Mouse (Mus musculus) kidney, adult 11 months (tissue): ENCODE results near the gene Sfi1.
"Not testable (repeated sequence)": the region's sequence is repeated elsewhere in the genome, so short reads cannot be mapped to it uniquely, and the experiment has no call there.

Source experiments
- DNase-seq: peaks from one replicate; pipeline ENCODE4 v3.0.0; 2022

Gene Sfi1

DNA sequence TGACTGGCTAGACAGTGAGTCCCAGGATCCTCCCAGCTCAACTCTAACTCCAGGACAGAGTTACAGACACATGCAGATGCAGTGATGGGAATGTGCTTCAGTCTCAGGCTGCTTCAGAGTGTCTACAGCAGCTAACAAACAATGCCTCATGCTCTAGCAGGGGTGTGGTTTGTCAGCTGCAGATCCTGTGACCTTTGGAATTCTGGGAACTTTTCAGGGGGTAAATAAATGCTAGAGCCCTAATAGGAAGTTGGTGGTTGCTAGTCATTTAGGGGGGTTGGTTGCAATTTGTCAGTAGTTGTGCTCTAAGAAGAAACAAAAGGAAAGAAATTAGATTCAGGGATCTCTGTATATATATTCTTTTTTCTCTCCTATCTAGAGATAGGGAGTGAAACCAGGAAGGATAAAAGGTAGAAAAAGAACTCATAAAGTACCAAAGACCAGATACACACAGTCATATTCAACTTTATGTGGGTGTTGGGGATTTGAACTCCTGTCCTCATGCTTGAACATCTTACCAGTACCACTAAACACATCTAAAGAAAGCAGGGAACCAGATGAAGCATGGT lies 52.2 kb downstream of the Sfi1 start:
- not testable (repeated sequence) for DNase-seq

DNA sequence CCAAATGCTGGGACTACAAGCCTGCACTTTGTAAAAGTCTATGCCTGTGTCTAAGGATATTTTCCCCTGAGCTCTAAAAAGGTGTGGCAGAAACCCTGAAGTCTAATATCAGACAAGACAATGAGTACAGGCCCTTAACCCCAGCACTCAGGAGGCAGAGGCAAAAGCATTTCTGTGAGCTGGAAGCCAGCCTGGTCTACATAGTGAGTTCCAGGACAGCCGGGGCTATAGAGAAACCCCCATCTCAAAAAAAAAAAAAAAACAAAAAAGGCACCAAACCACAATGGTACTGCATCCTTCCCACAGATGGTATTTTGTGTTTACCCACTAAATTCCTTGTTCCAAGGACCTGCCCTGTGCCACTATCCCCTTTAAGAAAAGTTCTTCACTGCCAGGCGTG lies 54.9 kb downstream of the Sfi1 start:
- DNase-seq, result not testable (repeated sequence)

DNA sequence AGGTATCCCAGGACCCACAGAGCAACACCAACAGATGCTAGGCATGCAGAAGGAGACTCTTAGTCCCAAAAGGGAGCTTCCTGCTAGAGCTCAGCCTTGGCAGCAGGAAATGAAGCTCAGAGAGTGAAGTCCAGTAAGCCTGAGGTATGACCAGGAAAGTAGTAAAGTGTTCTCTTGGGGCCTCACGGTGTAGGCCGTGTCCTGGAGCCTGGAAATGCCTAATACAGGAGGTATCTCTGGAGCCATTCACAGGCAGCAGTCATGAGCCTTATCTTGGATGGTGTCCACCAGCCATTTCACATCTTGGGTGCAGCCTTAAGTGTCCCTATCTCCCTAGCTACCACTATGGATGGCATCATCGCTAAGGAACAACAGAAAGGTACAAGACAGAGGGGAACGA lies 56.0 kb downstream of the Sfi1 start:
- peak; percentile 57 for DNase-seq

DNA sequence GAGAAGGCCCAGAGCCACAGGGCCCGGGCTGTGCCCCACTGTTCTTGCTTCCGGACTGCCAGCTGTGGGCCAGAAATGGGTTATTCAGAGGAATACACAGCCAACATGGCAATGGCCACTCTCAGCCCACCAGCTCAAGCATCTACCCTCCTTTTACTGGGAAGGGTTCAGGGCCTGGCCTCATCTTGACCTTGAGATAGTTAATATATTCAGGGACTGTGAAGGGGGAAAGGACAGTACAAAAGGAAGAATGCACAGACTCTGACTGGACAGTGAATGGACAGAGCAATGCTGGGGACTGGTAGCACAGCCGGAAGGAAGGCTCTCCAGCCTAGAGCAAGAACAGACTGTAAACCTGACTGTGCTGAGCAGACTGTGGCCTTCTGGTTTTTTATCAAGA lies 57.3 kb downstream of the Sfi1 start:
- not testable (repeated sequence) for DNase-seq

DNA sequence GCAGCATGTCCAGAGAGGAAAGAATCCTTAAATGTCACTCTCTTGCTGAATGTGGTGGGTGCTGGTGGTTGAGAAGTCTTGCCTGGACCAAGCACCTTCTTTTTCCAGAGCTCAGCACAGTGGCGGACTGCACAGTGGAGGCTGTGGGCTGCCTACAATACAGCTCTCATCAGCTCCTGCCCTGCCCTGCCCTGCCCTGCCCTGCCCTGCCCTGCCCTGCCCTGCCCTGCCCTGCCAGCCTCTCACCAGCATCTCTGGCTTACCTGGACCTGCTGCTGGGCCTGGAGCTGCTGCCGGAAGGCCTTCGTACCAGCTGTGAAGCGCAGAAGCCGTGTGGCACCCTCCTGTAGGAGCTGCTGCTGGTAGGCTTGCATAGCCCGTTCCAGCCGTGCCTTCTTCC lies 57.9 kb downstream of the Sfi1 start:
- not testable (repeated sequence) for DNase-seq

DNA sequence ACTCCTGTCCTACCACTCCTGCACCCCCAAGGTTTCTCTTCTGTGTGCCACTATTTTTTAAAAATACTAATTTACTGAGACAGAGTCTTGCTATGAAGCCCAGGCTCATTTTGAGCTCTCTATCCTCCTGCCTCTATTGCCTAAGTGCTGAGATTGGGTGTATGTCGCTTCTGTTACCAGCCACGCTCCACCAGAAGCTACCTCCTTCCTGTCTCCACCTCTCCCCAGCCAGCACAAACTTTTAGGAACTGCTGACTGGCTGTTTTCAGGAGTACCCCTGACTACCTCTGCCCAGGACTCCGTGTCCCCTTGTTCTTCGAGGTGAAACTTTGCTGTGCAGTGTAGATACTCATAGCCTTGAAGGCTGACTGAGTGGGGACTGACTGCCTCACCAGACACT lies 59.9 kb downstream of the Sfi1 start:
- DNase-seq, result not testable (repeated sequence)

DNA sequence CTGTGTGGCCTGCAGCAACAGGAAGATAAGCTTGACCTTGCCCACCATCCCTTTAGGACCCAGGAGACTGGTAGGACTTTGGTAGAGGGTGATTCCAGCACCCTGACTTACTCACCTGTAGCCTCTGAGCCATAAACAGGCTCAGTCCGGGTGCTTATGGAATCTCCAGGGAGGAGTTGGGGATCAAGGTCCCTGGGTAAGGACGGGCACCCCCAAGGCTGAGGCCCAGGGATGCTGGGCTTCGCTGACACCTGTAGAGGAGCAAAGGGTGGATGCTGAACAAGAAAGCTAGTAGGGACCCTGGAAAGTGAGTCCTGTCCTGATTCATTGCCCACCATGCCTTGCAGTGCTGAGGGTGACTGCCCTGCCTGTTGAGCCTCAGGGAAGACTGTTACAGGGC lies 60.3 kb downstream of the Sfi1 start:
- not testable (repeated sequence) for DNase-seq

DNA sequence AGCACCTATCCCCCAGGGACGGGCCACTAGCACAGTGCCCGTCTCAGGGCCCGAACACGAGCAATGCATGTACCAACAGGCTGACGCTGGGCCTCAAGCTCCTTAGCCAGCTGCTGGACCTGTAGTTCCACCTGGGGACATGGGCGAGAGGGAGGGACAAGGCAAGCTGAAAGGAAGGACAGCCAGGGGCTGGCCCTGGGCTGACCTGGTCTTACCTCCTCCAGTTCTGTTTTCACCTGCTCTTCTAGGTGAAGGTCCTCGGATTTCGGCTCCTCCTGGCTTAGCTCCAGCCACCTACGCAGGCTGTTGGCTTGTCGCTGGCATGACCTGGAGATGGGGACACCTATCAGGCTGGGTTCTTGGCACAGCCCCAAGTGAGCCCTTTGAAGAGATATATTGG lies 61.3 kb downstream of the Sfi1 start:
- DNase-seq, result peak; percentile 81

DNA sequence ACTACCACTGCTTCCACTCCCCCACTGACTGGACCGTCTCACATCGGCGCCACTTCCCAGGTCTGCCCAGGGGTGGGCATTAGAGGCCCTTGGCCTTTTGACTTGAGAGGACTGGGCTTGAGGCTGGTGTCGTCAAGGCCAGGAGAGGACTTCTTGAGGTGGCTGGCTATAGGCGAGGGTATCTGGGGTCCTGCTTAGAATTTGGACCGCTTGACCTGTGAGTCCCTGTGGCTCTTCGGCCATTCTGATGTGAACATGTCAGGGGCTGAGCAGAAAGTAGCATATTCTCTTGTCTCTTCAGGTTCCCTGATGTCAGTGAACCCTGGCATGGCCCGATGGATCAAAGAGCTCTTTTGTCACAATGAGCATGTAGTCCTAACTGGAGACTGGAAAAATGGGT lies 63.4 kb downstream of the Sfi1 start:
- peak; percentile 84 for DNase-seq

DNA sequence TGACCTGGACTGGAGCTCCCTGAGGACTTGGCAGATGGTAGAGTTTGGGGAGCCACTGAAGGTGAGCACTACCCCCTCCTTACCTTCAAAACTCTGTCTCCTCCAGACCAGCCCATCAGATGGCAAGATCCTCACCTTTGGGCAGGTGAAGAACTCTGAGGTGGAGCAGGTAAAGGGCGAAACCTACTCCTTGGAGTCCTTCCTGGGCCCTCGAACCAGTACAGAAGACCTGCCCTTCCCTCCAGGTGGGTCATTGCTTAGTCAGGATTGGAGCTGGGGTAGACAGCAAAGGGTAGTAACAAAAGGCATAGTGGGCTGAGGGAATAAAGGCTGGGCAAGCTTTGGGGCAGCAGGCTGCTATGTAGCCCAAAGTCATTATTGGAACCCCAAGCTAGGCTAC lies 64.0 kb downstream of the Sfi1 start:
- not testable (repeated sequence) for DNase-seq

DNA sequence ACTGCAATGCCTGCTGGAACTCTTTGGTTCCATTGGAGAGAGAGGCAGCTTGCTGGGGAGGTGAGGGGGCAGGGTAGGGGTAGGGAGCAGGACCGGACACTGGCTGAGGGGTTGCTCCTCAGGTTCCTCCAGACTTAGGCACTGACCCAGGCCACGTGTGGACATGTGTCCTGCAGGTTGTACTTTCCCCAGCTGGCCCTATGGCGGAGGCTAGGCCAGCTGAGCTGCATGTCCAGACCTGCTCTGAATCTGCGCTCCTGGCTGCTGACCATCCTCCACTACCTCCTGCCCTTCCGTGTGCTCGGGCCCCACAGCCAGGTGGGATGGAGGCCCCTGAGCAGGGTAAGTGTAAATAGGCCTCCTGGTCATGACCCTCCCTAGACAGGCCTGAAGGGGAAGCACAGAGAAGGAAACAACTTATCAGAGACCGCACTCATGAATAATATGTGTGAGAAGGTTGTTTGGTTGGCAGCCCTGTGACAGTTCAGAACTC lies 65.9 kb downstream of the Sfi1 start:
- DNase-seq, result not testable (repeated sequence)

DNA sequence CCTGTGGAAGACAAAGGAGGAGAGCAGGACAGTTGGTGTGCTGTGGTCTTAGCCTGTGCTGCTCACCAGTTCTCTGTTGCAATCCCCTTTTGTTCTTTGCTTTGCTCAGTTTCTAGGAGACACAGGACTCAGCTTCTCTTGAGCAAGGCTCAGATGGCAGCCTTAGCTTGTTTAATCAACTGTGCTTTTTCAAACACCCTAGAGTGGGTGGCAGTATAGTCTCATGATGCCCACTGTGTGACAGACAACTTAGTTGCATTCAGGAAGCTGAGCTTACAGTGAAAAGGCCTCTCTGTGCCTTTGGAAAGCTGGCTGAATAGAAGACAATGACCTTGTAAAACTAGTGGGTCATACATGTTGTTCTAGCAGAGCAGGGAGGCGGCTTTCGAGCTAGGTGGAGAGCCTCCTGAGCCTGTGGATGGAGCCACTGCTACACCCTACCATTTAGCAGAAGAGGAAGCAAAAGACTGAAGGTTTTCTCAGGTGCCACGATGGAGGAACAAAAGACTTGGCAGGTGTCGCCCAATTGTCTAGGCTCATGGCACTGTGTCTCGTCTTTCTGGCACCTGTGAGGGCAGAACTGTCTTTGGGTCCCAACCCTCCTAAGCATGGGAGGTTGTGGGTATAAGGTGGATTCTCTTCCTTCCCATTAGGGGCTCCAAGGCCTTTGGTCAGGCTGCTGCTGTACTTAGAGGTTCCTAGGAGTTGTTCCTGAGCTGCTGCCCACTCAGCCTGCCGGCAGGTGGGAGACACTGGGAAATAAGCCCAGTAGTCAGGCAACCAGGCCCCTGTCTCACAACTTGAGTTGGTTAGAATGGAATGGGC lies 66.6 kb downstream of the Sfi1 start:
- peak; percentile 94 for DNase-seq

DNA sequence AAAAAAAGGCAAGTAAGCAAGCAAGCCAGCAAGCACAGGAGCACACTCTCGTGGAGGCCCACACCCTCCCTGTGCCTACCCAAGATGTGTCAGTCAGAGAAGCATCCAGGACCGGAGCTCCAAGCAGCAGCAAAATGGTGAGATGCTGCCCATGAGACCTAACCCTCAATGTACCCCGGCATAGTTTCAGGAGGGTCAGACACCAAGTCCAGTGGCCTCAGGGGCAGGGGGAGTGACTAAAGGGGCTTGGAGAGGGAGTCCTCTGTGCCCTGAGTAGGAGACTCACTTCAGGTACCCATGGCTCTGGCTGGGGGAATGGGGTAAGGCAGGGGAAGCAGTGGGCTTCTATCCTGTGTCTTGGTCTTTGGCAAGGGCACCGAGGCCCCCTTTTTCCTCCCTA lies 67.3 kb downstream of the Sfi1 start:
- DNase-seq, result not testable (repeated sequence)

DNA sequence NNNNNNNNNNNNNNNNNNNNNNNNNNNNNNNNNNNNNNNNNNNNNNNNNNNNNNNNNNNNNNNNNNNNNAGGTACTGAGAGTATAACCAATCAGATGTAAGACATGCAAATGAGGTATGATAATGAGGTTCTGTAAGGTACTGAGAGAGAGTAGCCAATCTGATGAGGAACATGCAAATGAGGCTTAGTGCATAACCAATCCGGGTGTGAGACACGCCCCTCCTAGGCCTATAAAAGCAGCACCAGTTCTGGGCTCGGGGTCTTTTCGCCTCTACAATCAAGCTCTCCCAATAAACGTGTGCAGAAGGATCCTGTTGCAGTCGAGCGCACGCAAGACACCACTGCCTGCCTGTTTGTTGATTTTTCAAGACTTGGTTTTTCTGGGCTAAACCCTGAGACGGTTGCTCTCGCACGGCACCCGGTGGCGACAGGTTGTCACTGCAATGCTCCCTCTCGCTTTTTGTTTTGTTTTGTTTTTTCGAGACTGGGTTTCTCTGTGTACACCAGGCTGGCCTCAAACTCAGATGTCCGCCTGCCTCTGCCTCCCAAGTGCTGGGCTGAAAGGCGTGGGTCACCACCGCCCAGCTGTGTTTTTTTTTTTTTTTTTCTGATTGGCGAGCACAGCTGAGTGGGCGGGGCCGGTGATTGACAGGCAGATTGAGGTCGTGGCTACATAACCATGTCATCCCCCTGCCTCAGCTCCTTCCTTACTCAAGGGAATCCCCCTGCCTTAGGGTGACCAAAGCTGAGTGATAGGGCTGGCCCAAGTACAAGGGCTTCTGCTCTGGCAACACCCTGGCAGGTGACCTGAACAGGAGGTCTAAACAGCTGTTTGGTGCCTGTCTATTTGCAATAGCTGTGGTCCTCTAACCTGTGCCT lies 68.1 kb downstream of the Sfi1 start:
- peak; percentile 31 for DNase-seq

DNA sequence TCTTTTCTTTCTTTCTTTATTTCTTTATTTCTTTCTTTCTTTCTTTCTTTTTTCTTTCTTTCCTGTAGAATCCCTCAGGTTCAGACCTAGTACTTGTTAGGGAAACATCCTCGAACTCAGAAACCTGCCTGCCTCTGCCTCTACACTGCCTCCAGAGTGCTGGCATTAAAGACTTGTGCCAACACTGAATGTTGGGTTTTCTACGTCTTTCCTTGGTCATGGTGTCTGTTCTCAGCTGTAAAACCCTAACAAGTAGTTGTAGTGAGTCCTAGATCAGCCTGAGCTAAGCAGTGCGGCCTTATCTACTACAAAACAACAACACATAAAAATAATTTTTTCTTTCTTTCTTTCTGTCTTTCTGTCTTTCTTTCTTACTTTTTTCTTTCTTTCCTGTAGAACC lies 78.9 kb downstream of the Sfi1 start:
- no peak for DNase-seq

DNA sequence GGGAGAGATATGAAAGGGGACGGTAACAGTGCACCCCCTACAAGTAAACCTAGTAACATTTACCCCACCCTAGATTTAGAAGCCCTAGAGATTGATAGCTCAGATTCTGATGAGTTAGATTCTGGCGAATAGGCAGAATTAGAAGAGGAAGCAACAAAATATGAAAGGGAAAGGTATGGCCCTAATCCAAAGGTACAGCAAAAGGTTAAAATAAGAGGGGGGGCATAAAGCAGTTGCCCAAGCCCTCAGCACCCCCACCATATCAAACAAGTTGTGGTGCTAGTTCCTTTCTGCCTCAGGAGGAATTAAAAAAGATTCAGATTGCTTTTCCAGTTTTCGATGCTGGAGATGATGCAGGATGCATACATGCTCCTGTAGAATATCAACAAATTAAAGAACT lies 87.1 kb downstream of the Sfi1 start:
- no peak for DNase-seq

DNA sequence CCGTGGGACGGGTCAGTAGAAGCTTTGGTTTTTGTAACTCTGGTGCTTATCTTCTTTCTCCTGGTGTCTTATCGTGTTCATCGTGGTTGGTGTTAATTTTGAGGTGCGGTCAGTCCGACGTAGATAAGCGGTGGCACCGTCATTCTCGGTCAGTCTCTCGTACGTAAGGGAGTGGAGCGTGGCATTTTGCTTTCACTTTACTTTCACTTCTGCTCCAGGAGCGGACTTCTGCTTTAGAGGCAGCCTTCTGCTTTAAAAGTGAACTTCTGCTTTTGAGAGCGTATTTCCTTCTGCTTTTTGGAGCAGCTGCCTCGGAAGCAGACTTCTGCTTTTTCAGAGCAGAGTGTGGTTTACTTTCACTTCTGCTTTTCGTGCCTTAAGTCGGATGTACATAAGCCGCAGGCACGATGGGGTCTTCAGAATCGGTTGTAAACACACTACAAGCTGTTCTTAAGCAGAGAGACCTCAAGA lies 88.0 kb downstream of the Sfi1 start:
- no peak for DNase-seq

DNA sequence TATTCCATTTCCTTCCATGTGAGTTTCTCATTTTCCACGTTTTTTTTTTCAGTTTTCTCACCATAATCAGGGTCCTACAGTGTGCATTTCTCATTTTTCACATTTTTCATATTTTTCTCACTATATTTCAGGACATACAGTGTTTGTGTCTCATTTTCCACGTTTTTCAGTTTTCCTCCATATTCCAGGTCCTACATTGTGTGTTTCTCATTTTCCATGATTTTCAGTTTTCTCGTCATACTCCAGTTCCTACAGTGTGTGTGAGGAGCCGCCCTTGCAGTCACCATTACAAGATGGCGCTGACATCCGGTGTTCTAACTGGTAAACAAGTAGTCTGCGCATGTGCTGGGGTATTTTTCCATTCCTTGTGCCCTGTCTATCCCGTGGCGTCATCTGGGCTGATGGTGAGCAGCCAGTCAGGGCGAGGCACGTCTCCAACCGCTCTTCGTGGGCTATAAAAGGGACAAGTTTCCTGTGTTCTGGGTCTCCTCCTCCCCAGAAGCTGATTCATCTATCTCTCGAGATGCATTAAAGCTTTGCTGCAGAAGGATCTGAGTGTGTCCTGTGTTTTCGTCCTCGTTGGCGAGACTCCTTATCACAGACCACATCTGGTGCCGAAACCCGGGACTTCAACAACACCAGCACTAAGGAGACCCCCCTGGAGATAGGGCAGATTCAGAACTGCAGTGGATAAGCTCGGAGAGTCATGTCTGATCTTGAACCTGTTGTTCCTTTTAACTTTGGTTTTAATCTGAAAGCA lies 88.6 kb downstream of the Sfi1 start:
- not testable (repeated sequence) for DNase-seq

DNA sequence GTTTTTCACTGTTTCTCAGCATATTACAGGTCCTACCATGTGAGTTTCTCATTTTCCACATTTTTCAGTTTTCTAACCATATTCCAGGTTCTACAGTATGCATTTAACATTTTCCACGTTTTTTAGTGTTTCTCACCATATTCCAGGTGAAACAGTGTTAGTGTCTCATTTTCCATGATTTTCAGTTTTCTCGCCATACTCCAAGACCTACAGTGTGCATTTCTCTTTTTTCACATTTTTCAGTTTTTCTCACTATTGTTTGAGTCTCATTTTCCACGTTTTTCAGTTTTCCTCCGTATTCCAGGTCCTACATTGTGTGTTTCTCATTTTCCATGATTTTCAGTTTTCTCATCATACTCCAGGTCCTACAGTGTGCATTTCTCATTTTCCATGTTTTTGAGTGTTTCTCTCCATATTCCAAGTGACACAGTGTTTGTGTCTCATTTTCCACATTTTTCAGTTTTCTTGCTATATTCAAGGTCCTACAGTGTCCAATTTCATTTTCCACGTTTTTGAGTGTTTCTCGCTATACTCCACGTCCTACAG lies 89.6 kb downstream of the Sfi1 start:
- DNase-seq, result no peak

DNA sequence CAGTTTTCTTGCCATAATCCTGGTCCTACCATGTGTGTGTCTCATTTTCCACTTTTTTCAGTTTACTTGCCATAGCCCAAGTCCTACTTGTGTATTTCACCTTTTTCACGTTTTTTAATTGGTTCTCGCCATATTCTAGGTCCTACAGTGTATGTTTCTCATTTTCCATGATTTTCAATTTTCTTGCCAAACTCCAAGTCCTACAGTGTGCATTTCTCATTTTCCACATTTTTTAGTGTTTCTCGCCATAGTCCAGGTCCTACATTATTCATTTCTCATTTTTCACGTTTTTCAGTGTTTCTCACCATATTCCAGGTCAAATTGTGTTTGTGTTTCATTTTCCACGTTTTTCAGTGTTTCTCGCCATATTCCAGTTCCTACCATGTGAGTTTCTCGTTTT lies 90.6 kb downstream of the Sfi1 start:
- DNase-seq, result not testable (repeated sequence)

DNA sequence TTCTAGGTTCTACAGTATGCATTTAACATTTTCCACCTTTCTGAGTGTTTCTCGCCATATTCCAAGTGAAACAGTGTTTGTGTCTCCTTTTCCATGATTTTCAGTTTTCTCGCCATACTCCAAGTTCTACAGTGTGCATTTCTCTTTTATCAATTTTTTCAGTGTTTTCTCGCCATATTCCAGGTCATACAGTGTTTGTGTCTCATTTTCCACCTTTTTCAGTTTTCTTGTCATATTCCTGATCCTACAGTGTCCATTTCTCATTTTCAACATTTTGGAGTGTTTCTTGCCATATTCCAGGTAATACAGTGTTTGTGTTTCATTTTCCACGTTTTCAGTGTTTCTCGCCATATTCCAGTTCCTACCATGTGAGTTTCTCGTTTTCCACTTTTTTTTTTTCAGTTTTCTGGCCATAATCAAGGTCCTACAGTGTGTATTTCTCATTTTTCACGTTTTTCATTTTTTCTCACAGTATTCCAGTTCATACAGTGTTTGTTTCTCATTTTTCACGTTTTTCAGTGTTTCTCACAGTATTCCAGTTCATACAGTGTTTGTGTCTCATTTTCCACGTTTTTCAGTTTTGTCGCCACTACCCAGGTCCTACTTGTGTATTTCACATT lies 91.3 kb downstream of the Sfi1 start:
- no peak for DNase-seq
